Mouse (Mus musculus): ENCODE measurements at regions not wholly inside any gene's neighbourhood (a gene's known extent, or its start where the extent isn't known, plus 50 kb on each side); places are given as distances from the start of the nearest gene placed in this dataset.

DNA sequence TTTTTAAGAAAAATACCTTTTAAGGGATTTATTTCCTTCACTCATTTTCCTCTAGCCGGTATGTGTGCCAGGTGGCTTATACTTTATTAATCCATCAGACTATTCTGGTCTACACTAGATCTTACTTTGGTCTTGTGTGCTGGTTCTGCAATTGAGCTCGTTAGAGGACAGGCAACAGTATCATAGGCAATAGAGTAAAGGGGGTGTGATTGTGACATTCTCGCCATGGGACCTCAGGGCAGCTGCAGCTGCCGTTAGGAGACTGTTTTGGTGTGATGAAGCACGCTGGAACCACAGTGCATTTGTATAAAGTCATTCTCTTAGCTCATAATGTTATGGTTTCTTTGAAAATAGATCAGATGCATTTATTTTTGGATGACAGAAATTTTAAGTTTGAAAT lies 222.3 kb upstream of the Zic1 start:
- TF ChIP-seq CTCF (IDR thresholded peaks at IDR 0.05): no peak
- TF ChIP-seq EP300 (IDR thresholded peaks at IDR 0.05): no peak

All from lung, postnatal 0 days (tissue).